Mouse (Mus musculus) adrenal gland, postnatal 14 days (tissue): ENCODE data around the gene Nat8f6. TPM values are rescaled to one million over a fixed set of nuclear protein-coding genes. Genes with fewer than 3 reads are reported as not detected.
A peak's percentile ranks its signal among the peaks of the same experiment; 100 is the strongest.
"Not testable (repeated sequence)": the region's sequence is repeated elsewhere in the genome, so short reads cannot be mapped to it uniquely, and the experiment has no call there.

Experiments
- DNase-seq: peaks from one replicate; pipeline ENCODE4 v3.0.0; 2021; ENCODE audit warnings: mixed read lengths
- microRNA-seq, 2 experiments: library from miRNA; unstranded; fragments of <30 nt; microRNA quantifications; one replicate each; pipeline ENCODE4 v1.2.0; 2021
- total RNA-seq: library from RNA; stranded (reverse); gene quantifications from 2 replicates; pipeline ENCODE4 v1.2.3, GENCODE M21; 2021

Nat8f6 gene
- total RNA-seq, 1 experiment from 2014 or later: 0.41 TPM

DNA sequence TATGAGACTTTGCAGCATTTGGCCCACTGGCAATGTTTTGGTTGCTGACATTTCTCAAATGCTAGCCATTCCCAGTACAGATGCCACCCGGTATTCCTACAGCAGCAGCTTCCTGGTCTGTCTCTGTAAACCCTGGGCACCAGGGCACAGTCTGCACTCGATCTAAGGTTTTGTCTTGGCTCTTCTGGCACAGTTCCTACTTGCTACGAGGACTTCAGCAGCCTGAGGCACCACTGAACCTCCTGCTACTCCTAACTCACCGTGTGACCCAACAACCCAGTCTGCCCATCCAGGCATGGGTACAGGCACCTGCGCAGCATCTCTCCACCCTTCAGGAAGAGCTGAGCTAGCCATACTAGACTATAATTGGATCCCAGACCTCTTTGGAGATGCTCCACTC is 15.3 kb upstream of the Nat8f6 start:
- DNase-seq: not testable (repeated sequence)

DNA sequence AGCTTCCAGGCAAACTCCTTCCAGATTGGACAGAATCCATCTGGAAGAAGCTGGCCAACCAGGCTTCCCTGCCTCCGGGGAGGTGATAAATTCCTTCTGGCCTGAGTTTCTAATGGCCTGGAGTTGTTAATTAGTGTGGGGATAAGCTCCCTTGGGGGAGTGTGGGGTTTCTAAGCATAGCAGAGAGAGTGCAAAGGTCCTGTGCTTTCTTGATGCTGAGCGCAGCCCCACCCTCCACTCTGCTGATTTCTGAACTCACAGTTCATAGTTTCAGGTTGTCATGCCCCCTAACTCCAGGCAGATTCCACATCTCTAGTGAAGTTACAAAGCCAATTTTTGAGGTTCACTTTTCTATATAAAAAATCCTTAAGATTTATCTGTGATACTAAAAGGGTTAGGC is 14.3 kb upstream of the Nat8f6 start:
- not testable (repeated sequence) for DNase-seq

- not testable (repeated sequence) for DNase-seq
Measured at GRCm38 (mm10) chr6:85834504-85835100, 13.8 kb upstream of the Nat8f6 start.

DNA sequence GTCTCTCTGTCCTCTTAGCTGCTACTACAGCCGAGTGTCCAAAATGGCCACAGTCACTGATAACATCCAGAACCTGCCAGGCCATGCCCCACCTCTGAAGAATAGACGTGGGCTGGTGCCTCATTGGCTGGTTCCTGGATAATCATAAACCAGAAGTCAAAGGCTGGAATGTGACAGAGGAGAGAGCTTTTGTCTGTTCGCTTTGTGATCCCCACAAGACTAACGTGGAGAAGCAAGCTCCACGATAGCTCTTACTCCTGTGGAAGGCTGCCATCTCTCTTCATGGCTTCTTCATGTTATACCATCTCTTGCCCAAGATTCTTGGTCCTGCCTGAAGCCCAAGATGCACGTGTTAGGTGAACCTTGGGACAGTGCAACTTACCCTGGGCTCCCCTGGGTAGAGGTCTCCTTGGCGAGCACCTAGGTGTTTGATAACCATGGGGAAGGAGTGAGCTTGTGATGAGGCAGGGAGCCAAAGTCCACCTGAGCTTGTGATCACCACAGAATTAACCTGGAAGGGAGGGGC is 11.1 kb upstream of the Nat8f6 start, which contains the start of gene Nat8:
TSS of gene Nat8 (minus strand) at position 287 of the 526 bp plus-strand sequence.
- DNase-seq: no peak

DNA sequence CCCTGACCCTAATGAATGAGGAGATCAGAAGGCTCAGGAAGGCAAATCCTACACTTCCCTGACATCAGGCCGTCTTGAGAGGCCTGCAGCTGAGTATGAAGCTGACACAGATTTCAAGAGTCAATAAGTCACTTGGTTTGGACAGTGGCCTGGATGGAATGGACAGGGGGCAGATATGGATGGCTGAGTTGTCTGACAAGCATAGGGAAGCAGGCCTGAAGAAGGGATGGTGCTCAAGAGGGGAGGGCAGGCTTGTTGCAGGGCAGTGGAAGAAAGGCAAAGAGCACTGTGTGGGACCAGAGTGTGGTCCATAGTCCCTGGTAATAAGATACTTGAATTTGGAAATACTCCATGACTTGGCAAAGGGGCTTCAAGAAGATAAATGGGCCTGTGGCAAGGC is 8.7 kb upstream of the Nat8f6 start:
- DNase-seq: no peak

- DNase-seq: no peak
Measured at GRCm38 (mm10) chr6:85825886-85826285, 5.1 kb upstream of the Nat8f6 start.

GRCm38 (mm10) chr6:85823382-85824090 is 2.8 kb upstream of the Nat8f6 start:
- no peak for DNase-seq

DNA sequence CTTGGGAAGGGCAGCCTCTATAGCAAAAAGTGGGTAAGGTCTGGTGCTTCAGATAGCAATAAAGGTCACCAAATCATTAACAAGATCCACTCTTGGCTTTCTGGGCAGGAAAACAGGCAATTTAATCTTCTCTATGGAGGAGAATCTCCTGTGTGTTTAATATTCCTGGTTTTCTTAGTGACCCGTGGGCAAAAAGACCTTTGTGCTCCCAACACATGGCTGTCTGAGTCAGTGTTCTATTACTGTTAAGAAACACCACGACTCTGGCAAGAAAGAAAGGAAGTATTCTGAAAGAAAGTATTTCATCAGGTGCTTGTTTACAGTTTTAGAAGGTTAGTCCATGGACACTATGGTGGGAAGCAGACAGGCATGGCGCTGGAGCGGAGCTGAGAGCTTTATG is 1.5 kb upstream of the Nat8f6 start:
- no peak for DNase-seq

GRCm38 (mm10) chr6:85818338-85818737 is 2.4 kb downstream of the Nat8f6 start:
- no peak for DNase-seq

- DNase-seq: no peak
Measured at GRCm38 (mm10) chr6:85813339-85813738, 7.4 kb downstream of the Nat8f6 start.

DNA sequence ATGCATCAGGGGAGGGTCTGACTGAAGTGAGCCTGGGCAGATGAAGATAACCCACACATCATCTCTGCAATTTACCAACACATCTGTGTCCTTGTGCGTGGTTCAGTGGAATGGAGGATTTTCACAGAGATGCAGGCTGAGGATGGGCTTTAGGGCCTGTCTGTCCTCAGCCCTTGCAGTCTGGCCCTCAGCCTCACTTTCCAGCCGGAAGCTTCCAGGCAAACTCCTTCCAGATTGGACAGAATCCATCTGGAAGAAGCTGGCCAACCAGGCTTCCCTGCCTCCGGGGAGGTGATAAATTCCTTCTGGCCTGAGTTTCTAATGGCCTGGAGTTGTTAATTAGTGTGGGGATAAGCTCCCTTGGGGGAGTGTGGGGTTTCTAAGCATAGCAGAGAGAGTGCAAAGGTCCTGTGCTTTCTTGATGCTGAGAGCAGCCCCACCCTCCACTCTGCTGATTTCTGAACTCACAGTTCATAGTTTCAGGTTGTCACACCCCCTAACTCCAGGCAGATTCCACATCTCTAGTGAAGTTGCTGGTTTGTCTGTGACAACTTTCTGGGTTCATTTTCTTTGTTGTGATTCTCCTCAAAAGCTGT is 9.7 kb downstream of the Nat8f6 start:
- not testable (repeated sequence) for DNase-seq

DNA sequence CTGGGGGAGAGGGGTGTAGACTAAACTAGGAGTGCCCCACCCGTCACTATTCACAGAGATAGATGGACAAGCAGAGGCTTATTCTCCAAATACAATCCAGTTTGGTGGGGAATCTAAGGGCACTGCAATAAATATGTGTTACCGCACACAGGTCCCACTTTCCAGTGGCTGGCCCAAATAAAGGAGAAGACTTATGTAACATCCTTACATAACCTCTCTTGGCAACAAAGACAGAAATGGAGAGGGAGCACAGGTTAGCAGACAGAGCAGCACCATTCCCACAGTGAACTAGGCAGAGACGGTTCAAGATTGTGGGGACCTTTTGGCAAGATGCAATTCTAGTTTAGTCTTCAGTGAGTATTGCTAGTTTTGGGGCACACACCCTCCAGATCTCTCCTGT is 10.2 kb downstream of the Nat8f6 start:
- DNase-seq: not testable (repeated sequence)

DNA sequence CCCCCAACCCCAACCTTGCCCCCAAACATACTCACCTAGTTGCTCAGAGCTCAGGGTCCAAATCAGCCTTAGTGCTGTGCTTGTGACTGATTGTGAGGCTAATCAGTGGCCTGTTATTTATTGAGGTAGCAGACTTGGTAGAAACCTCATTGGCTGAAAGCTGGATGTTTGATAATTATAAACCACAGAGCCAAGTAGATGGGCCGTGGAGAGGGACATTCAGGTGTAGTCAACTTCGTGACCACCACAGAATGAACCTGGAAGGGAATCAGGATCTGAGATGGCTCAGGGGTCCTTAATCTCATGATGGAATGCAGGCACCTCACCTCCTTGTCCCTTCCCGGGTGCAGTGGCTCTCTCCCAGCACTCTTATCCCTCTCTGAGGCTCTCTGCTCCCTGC is 11.0 kb downstream of the Nat8f6 start:
- not testable (repeated sequence) for DNase-seq

DNA sequence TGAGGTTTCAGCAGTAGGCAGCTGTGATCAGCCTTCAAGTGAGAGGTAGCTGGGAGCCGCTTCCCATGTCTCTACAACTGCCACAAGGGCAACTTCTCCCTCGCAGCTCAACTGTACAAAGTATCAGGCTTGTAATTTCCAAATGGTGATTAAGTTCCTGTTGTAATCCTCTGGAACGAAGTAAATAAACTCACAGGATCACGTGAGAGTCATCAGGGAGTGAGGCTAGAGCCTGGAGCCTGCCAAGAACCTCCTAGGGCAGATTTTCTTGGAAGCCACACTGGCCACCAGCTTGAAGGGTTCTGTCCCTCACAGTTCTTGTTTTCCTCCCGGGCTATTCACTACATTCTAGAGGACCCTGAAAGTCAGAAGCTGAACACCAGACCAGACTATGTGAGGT is 17.6 kb downstream of the Nat8f6 start:
- peak; percentile 9 for DNase-seq

DNA sequence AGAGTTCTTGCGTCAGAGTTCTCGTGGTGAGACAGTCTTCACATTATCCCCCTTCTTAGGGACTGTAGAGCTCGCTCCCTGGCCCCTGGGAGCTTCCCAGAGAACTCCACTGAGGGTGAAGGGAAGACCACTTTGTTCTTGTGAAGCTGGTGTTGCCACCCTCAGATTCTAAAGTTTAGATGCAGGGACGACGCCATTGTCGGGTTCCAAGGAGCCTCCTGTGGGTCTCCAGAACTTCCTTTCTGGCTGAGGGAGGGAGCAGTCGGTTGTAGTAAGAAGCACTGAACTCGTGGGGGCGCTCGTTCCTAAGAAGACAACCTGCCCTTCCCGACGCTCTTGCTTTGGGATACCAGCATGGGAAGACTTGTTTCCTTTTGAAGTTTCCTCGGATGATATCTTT is 55.2 kb downstream of the Nat8f6 start, which contains the start of gene Nat8f3:
TSS of gene Nat8f3 (minus strand) at position 223 of the 400 bp plus-strand sequence.
- DNase-seq: peak; percentile 62

DNA sequence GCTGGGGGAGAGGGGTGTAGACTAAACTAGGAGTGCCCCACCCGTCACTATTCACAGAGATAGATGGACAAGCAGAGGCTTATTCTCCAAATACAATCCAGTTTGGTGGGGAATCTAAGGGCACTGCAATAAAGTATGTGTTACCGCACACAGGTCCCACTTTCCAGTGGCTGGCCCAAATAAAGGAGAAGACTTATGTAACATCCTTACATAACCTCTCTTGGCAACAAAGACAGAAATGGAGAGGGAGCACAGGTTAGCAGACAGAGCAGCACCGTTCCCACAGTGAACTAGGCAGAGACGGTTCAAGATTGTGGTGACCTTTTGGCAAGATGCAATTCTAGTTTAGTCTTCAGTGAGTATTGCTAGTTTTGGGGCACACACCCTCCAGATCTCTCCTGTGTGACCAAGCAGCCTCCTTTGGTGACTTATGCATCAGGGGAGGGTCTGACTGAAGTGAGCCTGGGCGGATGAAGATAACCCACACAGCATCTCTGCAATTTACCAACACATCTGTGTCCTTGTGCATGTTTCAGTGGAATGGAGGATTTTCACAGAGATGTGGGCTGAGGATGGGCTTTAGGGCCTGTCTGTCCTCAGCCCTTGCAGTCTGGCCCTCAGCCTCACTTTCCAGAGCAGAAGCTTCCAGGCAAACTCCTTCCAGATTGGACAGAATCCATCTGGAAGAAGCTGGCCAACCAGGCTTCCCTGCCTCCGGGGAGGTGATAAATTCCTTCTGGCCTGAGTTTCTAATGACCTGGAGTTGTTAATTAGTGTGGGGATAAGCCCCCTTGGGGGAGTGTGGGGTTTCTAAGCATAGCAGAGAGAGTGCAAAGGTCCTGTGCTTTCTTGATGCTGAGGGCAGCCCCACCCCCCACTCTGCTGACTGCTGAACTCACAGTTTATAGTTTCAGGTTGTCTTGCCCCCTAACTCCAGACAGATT is 57.4 kb downstream of the Nat8f6 start:
- not testable (repeated sequence) for DNase-seq

- not testable (repeated sequence) for DNase-seq
Measured at GRCm38 (mm10) chr6:85762678-85763077, 58.1 kb downstream of the Nat8f6 start.

Small RNAs within 50 kb of the gene (microRNA-seq; reads per million reads assigned to microRNA genes)
- gene Mir6375: 0 reads per million in 2 experiments

Other genes starting within 250 kb of the Nat8f6 start
- gene Alms1, start 233.4 kb downstream of the Nat8f6 start, total RNA-seq: 7.1 and 8.2 TPM in 2 replicates
- 0.53 and 1.1 TPM in 2 replicates for gene Nat8f7, start 107.7 kb downstream of the Nat8f6 start, total RNA-seq
- 0.68 TPM in 1 of 2 replicates, not detected in the other for gene Nat8f3, start 55.2 kb downstream of the Nat8f6 start, total RNA-seq
- 1.4 and 1.9 TPM in 2 replicates for gene Nat8f5, start within 50 bp of the Nat8f6 start, total RNA-seq
- gene Nat8, start 11.1 kb upstream of the Nat8f6 start, total RNA-seq: 1.6 TPM in 2 replicates
- 0.64 and 3.5 TPM in 2 replicates for gene Nat8f2, start 48.2 kb upstream of the Nat8f6 start, total RNA-seq
- 6.1 and 7.9 TPM in 2 replicates for gene Nat8f4, start 83.9 kb upstream of the Nat8f6 start, total RNA-seq
- gene Tprkb, start 90.9 kb upstream of the Nat8f6 start, total RNA-seq: 41.9 and 43.1 TPM in 2 replicates
- 23.5 and 47.2 TPM in 2 replicates for gene Nat8f1, start 94.7 kb upstream of the Nat8f6 start, total RNA-seq
- 115 and 124 TPM in 2 replicates for gene Dusp11, start 140.7 kb upstream of the Nat8f6 start, total RNA-seq
- gene Figla, start 195.2 kb upstream of the Nat8f6 start, total RNA-seq: not detected in 2 replicates
- gene Add2, start 207.7 kb upstream of the Nat8f6 start, total RNA-seq: 5.2 and 6.1 TPM in 2 replicates